Mouse (Mus musculus) ES-E14 (cell line): ENCODE results near the gene Marveld3. TPM values are rescaled to one million over a fixed set of nuclear protein-coding genes. Genes with fewer than 3 reads are reported as not detected.

Experiments used
- DNase-seq: peaks from one replicate; pipeline ENCODE4 v3.0.0-alpha.2; 2013; ENCODE audit warnings: low read depth, low spot score
- H3K27ac ChIP-seq: 2 replicates; pipeline ENCODE4 v1.5.1; 2012; ENCODE audit warnings: low read depth, mild to moderate bottlenecking, low read length, moderate library complexity, mixed read lengths; ENCODE audit not compliant: poor library complexity, insufficient read depth, severe bottlenecking
- H3K36me3 ChIP-seq: 2 replicates; pipeline ENCODE4 v1.6.1; 2012; ENCODE audit warnings: mild to moderate bottlenecking, low read length, moderate library complexity, mixed read lengths; ENCODE audit not compliant: control insufficient read depth, poor library complexity, insufficient read depth, severe bottlenecking
- H3K4me1 ChIP-seq, 2 experiments: fragments of 150-350 bp in 1 of 2; sonication (generic) in 1 of 2; 2 replicates each; pipeline ENCODE4 v1.6.1; 2012; ENCODE audit warnings: low read length in 2 of 2, mild to moderate bottlenecking in 1 of 2, mixed read lengths in 1 of 2; ENCODE audit not compliant: control insufficient read depth in 2 of 2, insufficient read depth in 2 of 2, poor library complexity in 1 of 2
- H3K4me3 ChIP-seq, 2 experiments: fragments of 150-350 bp in 1 of 2; sonication (generic) in 1 of 2; 2 replicates each; pipeline ENCODE4 v1.5.1; 2012; ENCODE audit warnings: low read length in 2 of 2, low read depth in 1 of 2, mild to moderate bottlenecking in 1 of 2, mixed read lengths in 1 of 2; ENCODE audit not compliant: insufficient read depth in 1 of 2, poor library complexity in 1 of 2, severe bottlenecking in 1 of 2
- H3K9ac ChIP-seq: 2 replicates; pipeline ENCODE4 v1.6.1; 2012; ENCODE audit warnings: low read depth, mild to moderate bottlenecking, low read length, mixed read lengths; ENCODE audit not compliant: poor library complexity, insufficient read depth, severe bottlenecking
- H3K9me3 ChIP-seq: fragments of 150-350 bp; sonication (generic); 2 replicates; pipeline ENCODE4 v1.6.1; 2012; ENCODE audit warnings: low read depth, mild to moderate bottlenecking, low read length; ENCODE audit not compliant: control insufficient read depth, insufficient read depth
- CHD2 ChIP-seq: IDR thresholded peaks from 2 replicates; pipeline ENCODE4 v1.6.1; 2014; ENCODE audit warnings: mild to moderate bottlenecking, low read depth, low read length, inconsistent platforms
- HCFC1 ChIP-seq: IDR thresholded peaks from 2 replicates; pipeline ENCODE4 v1.6.1; 2012; ENCODE audit warnings: low read length, inconsistent platforms, borderline replicate concordance; ENCODE audit not compliant: insufficient read depth
- MAFK ChIP-seq: IDR thresholded peaks from 2 replicates; pipeline ENCODE4 v1.6.1; 2014; ENCODE audit warnings: mild to moderate bottlenecking, low read depth, low read length, inconsistent platforms; ENCODE audit not compliant: insufficient read depth
- ZC3H11A ChIP-seq: IDR thresholded peaks from 2 replicates; pipeline ENCODE4 v1.6.1; 2012; ENCODE audit warnings: low read depth, mild to moderate bottlenecking, inconsistent platforms, low read length, borderline replicate concordance
- ZNF384 ChIP-seq: IDR thresholded peaks from 2 replicates; pipeline ENCODE4 v1.6.1; 2012; ENCODE audit warnings: low read depth, low read length, inconsistent platforms
- in situ Hi-C, 2 experiments: fragments of 600-800 bp; cut with MboI; formaldehyde crosslinking; loops; one replicate each; pipeline ENCODE4 v1.15.1; 2025; ENCODE audit warnings: low sequenced_read_pairs in 2 of 2, inconsistent platforms in 1 of 2; ENCODE audit not compliant: unreplicated experiment in 2 of 2
- total RNA-seq: library from RNA; depleted of rRNA; stranded (reverse); fragments of 300-350 nt; gene quantifications from 2 replicates; pipeline ENCODE4 v1.2.3, GENCODE M21; 2012; rRNA removed

Marveld3 gene
- 2.0 and 3.9 TPM in 2 replicates for total RNA-seq

GRCm38 (mm10) chr8:109961693-109962367 is at the start of gene Marveld3:
Gene Marveld3 (minus strand): TSS chr8:109962203.
- in situ Hi-C loops, result no loop called here
- Histone ChIP-seq H3K27ac (no peak within 1 kb of the TSS), H3K9me3 (no peaks in the 10 kb centered on the region), H3K36me3 (no peaks in the 10 kb centered on the region), H3K4me1 (peaks cover 2 to 9% of the 10 kb centered on the region in 2 experiments; a peak in 3 of 4 replicates), H3K9ac (peak within 1 kb of the TSS; percentile 66), H3K4me3 (peak within 1 kb of the TSS; percentile 64 to 70)
- peak; percentile 75 for DNase-seq
- TF ChIP-seq CHD2 (no peak), ZC3H11A (no peak), MAFK (no peak), HCFC1 (no peak), ZNF384 (no peak)

GRCm38 (mm10) chr8:110010868-110011267 is 48.9 kb upstream of the Marveld3 start:
- Histone ChIP-seq H3K4me3 (no peak overlapping the region), H3K27ac (no peak overlapping the region), H3K36me3 (no peaks in the 10 kb centered on the region), H3K9me3 (no peaks in the 10 kb centered on the region), H3K4me1 (peaks cover 3 to 16% of the 10 kb centered on the region in 2 experiments; a peak in 2 of 4 replicates), H3K9ac (no peak overlapping the region)
- in situ Hi-C loops, result no loop called here
- DNase-seq, result peak; percentile 66
- no peak for TF ChIP-seq CHD2
- TF ChIP-seq MAFK, result no peak
- TF ChIP-seq ZC3H11A, result no peak; the same call in 1 of the 2 replicates
- no peak for TF ChIP-seq ZNF384
- TF ChIP-seq HCFC1, result no peak

DNA sequence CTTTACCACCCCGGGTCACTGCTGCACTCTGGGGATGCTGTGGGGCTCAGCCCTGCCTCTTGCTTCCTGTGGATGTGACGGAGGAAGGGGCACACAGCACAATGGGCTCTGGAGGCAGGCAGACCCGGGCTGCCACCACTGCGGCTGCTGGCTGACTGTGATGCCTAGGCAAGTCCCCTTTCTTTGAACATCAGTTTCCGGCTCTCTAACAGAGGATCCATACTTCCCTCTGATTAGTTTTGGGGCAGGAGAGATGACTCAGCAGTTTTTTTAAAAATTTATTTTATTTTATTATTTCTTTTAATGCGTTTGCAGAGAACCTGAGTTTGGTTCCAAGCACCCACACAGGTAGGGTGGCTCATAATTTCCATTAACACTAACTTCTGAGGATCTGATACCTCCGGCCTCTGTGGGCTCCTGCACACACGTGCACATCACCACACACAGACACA is 47.0 kb upstream of the Marveld3 start:
- Histone ChIP-seq H3K4me3 (peak overlapping the region; percentile 5 to 51; a peak in 3 of 4 replicates), H3K4me1 (peaks cover 3 to 16% of the 10 kb centered on the region in 2 experiments; a peak in 2 of 4 replicates), H3K9me3 (no peaks in the 10 kb centered on the region), H3K27ac (peak overlapping the region; percentile 18; the same call in 1 of the 2 replicates), H3K36me3 (no peaks in the 10 kb centered on the region), H3K9ac (peak overlapping the region; percentile 50)
- no peak for DNase-seq
- in situ Hi-C loops, result no loop called here
- TF ChIP-seq MAFK (peak; percentile 96), ZNF384 (no peak), CHD2 (no peak)

DNA sequence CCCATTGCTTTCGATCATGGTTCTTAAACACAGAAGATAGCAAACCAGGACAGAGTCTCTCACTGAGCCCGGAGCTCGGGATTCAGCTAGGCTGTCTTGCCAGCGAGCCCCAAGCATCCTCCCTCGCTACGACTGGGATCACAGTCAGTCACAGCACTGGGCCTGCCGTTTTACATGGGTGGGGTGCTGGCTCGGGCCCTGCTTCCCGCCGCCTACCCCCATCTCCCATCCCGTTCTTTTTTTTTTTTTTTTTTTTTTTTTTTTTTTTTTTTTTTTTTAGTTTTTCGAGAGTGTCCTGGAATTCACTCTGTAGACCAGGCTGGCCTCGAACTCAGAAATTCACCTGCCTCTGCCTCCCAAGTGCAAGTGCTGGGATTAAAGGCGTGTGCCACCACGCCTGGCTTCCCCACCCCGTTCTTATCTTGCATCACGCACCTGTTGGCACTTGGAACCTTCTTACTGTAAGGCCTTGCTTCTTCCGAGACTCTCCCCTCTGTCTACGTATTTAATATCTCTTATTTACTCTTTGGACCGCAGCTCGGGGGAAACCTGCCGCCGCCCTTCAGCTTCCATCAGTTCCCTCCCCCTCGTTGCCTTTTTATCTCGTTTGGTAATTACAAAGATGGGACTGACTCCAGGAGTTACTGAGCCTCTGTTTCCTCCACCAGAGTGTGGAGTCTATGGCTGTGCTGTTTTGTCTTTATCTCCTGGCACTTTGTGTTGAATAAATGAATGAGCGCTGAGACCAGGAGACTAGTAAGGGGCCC is 46.4 kb upstream of the Marveld3 start:
- no peaks in the 10 kb centered on the region for H3K36me3 ChIP-seq
- peak overlapping the region; percentile 5 to 51; a peak in 3 of 4 replicates for H3K4me3 ChIP-seq
- 0 out of 2 replicates have a peak overlapping the region, but pooled peaks have one; percentile 18 for H3K27ac ChIP-seq
- peak overlapping the region; percentile 50 for H3K9ac ChIP-seq
- peaks cover 3 to 16% of the 10 kb centered on the region in 2 experiments; a peak in 2 of 4 replicates for H3K4me1 ChIP-seq
- no peaks in the 10 kb centered on the region for H3K9me3 ChIP-seq
- TF ChIP-seq HCFC1, result no peak
- peak; percentile 93 for TF ChIP-seq ZNF384
- in situ Hi-C loops, result no loop called here
- DNase-seq, result no peak
